Mouse (Mus musculus) heart, adult 18-20 months (tissue): ENCODE measurements around the gene Rsph14. TPM values are rescaled to one million over a fixed set of nuclear protein-coding genes. Genes with fewer than 3 reads are reported as not detected.
"Not testable (repeated sequence)": the region's sequence is repeated elsewhere in the genome, so short reads cannot be mapped to it uniquely, and the experiment has no call there.

Experiments used
- DNase-seq, 2 experiments: peaks; one replicate each; pipeline ENCODE4 v3.0.0; 2021 to 2022; ENCODE audit warnings: mixed read lengths in 1 of 2
- total RNA-seq, 2 experiments: library from RNA; stranded (reverse); gene quantifications; 2 replicates each; pipeline ENCODE4 v1.2.3; 2021

Gene Rsph14
- total RNA-seq, 2 experiments from 2014 or later = not detected

- no peak for DNase-seq
Observed at GRCm38 (mm10) chr10:75053655-75054054, 21.3 kb upstream of the Rsph14 start.

DNA sequence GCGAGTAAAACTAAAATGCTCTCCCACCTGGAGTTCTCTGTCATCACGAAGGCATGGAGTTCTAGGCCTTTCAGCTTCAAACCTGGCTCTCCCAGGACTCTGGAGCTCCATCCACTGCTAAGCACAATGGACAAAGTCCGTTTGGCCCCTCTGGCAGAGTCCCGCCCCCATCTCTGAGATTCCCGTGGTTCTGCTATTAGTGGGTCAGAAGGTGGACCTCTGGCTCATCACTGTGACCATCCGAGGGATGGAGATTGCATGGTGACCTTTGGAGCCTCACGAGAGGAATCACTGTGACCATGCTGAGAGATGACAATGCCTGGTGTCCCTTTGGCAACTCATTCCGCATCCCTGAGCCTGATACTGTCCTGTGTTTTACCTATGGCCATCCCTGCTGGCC is 20.5 kb upstream of the Rsph14 start:
- DNase-seq = no peak

DNA sequence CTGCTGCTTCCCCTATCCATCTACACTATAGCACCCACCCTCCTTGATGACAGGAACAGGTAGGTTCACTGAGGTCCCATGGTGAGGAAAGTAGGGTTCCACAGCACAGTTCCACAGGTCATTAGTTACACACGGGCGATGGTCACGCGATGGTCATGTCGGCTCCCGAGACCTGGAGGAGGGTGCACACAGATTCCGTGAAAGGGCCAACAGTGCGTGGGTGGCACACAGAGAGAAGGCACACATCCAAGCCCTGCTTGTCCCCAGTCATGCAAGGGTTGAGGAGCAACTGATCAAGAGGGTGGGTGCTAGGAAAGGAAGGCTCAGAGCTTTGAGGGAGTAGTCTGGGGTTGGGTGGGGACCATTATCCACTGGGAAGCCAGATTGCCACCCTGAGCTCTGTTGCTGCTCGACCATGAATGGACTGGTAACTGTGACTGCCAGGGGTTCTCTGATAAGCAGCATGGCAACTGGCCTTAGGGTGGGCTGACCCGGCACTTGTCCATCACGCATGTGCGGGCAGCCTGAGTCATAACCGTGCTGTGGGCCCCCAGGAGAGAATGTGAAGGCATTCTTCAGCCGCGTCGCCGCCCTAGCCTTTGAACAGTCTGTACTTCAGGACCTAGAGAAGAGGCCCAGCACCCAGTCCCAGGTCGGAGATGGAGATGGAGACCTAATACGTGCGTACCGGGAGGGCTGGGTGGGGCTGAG is 19.1 kb upstream of the Rsph14 start:
- no peak for DNase-seq

DNA sequence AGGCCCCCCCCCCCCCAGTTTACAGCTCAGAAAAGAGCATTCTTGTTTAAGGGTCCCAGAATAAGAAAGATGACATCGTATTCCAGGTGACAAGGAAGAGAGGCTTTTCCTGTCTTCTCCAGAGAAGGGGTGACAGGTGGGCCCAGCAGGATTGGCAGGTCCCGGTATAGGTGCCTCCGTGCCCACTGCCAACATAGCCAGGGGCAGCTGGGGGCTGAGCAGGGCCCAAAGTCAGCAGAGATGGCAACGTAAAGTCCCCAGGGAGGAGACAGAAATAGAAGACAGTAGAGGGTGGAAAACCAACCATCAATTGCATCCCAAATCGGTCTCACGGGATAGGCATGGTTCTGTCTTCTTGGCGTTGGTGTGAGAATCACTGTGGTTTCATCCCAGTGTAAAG is 16.3 kb upstream of the Rsph14 start:
- DNase-seq = no peak

GRCm38 (mm10) chr10:75045831-75046230 is 13.4 kb upstream of the Rsph14 start:
- DNase-seq = no peak

DNA sequence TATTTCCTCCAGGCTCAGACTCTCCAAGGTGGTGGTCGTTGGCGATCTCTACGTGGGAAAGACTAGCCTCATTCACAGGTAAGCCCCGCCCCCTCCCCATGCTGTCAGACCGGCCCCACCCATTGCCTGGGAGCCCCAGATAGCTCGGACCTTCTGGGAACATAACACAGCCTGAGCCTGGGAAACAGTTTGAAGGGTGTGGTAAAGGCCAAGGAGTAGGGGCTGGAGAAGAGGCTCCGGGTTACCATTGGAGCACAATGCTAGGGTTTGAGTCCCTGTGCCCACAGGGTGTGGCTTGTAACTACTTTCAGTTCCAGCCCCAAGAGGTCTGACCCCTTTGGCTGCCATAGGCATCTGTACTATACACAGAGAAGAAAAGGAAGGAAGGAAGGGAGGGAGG is 12.1 kb upstream of the Rsph14 start:
- DNase-seq = no peak

DNA sequence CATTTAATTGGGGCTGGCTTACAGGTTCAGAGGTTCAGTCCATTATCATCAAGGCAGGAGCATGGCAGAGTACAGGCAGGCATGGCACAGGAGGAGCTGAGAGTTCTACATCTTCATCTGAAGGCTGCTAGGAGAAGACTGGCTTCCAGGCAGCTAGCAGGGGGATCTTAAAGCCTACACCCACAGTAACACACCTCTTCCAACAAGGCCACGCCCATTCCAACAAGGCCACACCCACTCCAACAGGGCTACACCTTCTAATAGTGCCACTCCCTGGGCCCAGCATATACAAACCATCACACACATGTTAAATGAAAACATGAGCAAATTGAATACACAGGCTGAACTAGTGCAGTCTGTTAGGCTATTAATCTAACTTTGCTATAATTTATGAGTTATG is 9.7 kb upstream of the Rsph14 start:
- not testable (repeated sequence) for DNase-seq

DNA sequence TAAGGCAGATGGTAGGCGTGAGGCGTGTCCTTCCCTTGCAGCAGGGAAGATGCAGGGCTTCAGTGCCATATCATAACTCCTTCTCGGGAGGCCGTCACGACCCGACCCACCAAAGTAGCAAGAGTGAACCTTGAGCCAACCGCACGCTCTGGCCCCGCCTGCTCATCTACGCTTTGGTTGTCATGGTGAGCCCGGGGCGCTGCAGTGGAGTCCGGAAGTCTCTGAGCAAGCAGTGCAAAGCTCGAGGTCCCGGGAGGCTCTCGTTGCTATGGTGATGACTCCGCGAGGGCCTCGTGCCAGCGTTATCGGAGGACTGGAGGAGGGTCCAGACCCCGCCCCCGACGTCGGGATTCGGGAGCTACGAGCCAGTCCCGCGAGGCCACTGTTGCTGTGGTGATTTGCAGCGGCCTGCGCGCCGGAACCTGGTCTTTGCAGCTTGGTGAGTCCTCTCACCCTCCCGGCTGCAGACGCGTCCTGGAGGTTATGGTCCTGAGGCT is 4.5 kb upstream of the Rsph14 start, which contains the start of gene Rab36:
TSS of gene Rab36 (plus strand) at position 176 of the 497 bp plus-strand sequence.
- DNase-seq = peak; percentile 96

- no peak for DNase-seq
Observed at GRCm38 (mm10) chr10:75031345-75032114, 856 bp downstream of the Rsph14 start.

DNA sequence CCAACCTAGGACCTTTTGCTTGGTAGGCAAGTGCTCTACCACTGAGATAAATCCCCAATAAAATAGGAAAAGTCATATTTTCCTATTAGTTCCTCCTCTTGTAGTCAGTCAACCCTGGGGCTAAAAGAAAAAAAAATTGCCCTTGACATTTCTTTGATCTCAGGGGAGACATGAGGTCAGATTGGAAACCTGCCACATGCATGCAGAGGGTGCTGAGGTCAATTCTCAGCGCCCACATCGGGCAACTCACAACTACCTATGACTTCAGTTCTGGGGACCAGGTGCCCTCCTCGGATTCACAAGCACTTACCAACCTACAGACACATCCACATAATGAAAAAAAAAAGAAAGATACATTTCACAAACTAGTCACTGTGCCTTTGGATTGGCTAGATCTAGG is 2.2 kb downstream of the Rsph14 start:
- no peak for DNase-seq

GRCm38 (mm10) chr10:75029677-75030076 is 2.7 kb downstream of the Rsph14 start:
- DNase-seq = no peak

GRCm38 (mm10) chr10:75028743-75029142 is 3.6 kb downstream of the Rsph14 start:
- no peak for DNase-seq

- DNase-seq = no peak
Observed at GRCm38 (mm10) chr10:75026491-75026890, 5.9 kb downstream of the Rsph14 start.

DNA sequence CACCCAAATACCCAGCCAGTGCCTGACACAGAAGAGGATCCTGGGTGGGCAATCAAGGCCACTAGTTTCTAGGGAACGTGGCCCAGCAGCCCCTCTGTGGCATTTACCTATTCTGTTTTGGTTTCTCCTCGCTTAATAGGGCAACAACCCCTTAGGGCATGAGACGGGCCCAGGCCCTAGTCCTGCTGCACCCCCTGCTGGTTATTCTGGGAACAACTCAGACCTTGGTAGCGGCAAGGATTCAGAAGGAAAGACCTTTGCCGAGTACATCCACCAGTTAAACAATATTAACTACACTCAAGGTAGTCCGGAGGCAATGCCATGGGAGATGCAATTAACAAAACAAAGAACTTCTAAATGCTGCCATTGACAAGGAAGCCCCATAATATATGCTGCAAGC is 11.2 kb downstream of the Rsph14 start:
- DNase-seq = peak; percentile 43 to 85

- no peak for DNase-seq
Observed at GRCm38 (mm10) chr10:75020271-75020670, 12.1 kb downstream of the Rsph14 start.

DNA sequence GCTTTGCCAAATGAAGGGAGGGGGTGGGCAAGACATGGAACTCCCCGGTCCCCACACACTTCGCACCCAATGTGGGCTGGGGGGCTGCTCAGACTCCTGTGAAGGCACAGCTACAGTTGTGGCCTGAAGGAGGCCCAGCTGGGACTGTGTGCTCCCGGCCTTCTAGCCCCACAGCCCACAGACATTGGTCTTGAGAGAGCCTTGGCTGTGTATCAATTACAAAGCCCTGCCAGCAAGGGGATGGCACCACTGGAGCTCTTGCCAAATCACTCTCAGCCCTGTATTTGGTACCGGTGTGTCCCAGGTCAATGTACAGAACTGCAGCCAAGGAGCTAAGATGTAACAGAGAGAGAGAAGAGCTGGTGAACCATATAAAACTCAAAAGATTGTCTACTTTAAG is 15.9 kb downstream of the Rsph14 start:
- no peak for DNase-seq

GRCm38 (mm10) chr10:75015465-75015864 is 16.9 kb downstream of the Rsph14 start:
- DNase-seq = no peak

- no peak for DNase-seq
Observed at GRCm38 (mm10) chr10:75010704-75011103, 21.7 kb downstream of the Rsph14 start.

GRCm38 (mm10) chr10:75006889-75007662 is 25.3 kb downstream of the Rsph14 start:
- DNase-seq = no peak

DNA sequence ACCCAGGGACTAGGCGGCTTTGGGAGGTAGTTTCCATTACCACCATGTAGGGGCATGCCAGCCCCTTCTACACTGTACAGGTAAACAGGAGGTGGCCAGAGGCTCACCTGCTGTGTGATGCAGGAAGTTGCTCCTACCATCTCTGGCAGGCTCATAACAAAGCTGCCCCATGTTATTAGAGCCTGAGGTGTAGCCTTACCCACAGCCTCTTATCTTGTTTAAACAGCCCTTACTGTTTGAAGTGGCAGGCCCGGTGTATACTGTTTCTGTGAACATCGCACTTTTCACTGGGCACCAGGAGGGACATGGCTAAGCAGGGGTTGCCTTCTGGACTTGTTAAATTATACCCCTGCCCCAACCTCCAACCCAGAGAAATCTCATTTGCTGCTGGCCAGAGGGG is 28.3 kb downstream of the Rsph14 start:
- DNase-seq = no peak

DNA sequence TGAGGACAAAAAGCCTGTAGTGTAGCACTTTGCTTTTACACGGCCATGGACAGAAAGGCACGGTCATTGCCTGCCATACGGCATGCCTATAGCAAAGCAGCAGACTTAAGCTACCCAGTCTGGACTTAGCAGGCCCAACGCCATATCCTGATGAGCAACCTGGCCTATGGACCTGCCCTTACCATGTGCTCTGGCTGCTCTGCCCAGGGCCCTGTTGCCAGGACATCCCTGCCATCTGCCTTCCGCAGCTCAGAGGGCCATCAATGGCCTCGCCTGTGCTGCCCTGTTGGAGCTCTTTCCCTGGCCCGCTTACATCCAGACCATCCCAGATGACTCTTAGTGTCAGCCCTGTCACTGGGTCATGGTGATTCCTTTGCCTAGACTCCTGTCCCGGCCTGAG is 31.0 kb downstream of the Rsph14 start:
- no peak for DNase-seq

GRCm38 (mm10) chr10:74995377-74995776 is 37.0 kb downstream of the Rsph14 start:
- DNase-seq = peak in 1 of 2 experiments; percentile 22

DNA sequence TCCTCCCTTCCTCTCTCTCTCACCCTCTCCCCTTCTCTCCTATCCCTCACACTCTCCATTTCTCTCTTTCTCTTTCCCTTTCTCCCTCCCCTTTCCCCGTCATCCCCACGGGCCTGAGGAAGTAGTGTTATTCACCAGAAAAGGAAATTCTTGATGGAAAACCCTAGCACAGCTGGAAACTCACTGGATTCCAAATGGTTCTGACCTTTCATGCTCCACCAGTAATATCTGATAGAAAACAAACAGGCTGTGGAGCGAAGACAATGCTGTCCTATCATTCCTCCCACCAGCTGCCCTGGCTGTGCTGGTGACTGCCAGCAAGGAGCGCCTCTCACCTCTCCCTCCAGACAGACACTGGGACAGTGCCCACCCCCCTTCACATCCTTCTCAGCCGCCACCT is 37.5 kb downstream of the Rsph14 start:
- DNase-seq = peak; percentile 9 to 18
